Mouse (Mus musculus): Measurements from ENCODE around the gene Zer1.

- no peak for TF ChIP-seq POLR2A (IDR thresholded peaks at IDR 0.05; ENCODE audit: extremely low read depth, insufficient read depth, low read length)
- no peak for TF ChIP-seq CTCF (IDR thresholded peaks at IDR 0.05; ENCODE audit: low read depth, low read length)
These were observed 5.8 kb upstream of the Zer1 start for GRCm38 (mm10) chr2:30130156-30130555.

Measured in liver, adult 2 months (tissue).